Mouse (Mus musculus) gastrocnemius, postnatal 10 days (tissue): ENCODE data around the gene Kdm2b. TPM values are rescaled to one million over a fixed set of nuclear protein-coding genes. Genes with fewer than 3 reads are reported as not detected.
A peak's percentile ranks its signal among the peaks of the same experiment; 100 is the strongest.

Experiments used
- DNase-seq: peaks from one replicate; pipeline ENCODE4 v3.0.0; 2021; ENCODE audit warnings: mixed read lengths
- total RNA-seq, 2 experiments: library from RNA; stranded (reverse); gene quantifications; 2 replicates each; pipeline ENCODE4 v1.2.3; 2021

Kdm2b gene
- total RNA-seq, 2 experiments from 2014 or later, result 18.4 to 23.8 TPM

GRCm38 (mm10) chr5:123011705-123012104 is 22.1 kb upstream of the Kdm2b start:
- no peak for DNase-seq

- DNase-seq, result no peak
Observed at GRCm38 (mm10) chr5:123010806-123011205, 21.2 kb upstream of the Kdm2b start.

GRCm38 (mm10) chr5:123009873-123010272 is 20.2 kb upstream of the Kdm2b start:
- no peak for DNase-seq

- DNase-seq, result no peak
Observed at GRCm38 (mm10) chr5:123008877-123009493, 19.4 kb upstream of the Kdm2b start.

- DNase-seq, result peak; percentile 47
Observed at GRCm38 (mm10) chr5:123005716-123006592, 16.3 kb upstream of the Kdm2b start.

- DNase-seq, result no peak
Observed at GRCm38 (mm10) chr5:123000901-123001300, 11.3 kb upstream of the Kdm2b start.

- DNase-seq, result no peak
Observed at GRCm38 (mm10) chr5:122997205-122998204, 7.9 kb upstream of the Kdm2b start.

- DNase-seq, result no peak
Observed at GRCm38 (mm10) chr5:122994910-122995309, 5.3 kb upstream of the Kdm2b start.

GRCm38 (mm10) chr5:122994303-122994846 is 4.8 kb upstream of the Kdm2b start:
- peak; percentile 89 for DNase-seq

- DNase-seq, result no peak
Observed at GRCm38 (mm10) chr5:122993811-122994210, 4.2 kb upstream of the Kdm2b start.

- no peak for DNase-seq
Observed at GRCm38 (mm10) chr5:122991350-122992004, 1.9 kb upstream of the Kdm2b start.

GRCm38 (mm10) chr5:122990411-122991160 is 963 bp upstream of the Kdm2b start:
- no peak for DNase-seq

GRCm38 (mm10) chr5:122989001-122989525 is 560 bp downstream of the Kdm2b start:
- peak; percentile 80 for DNase-seq

- peak; percentile 57 for DNase-seq
Observed at GRCm38 (mm10) chr5:122988021-122988751, 1.4 kb downstream of the Kdm2b start.

GRCm38 (mm10) chr5:122987211-122988020 is 2.2 kb downstream of the Kdm2b start:
- DNase-seq, result peak; percentile 30

GRCm38 (mm10) chr5:122986091-122986493 is 3.5 kb downstream of the Kdm2b start:
- DNase-seq, result no peak

GRCm38 (mm10) chr5:122985276-122985675 is 4.3 kb downstream of the Kdm2b start:
- DNase-seq, result no peak

- DNase-seq, result no peak
Observed at GRCm38 (mm10) chr5:122984483-122984882, 5.1 kb downstream of the Kdm2b start.

- no peak for DNase-seq
Observed at GRCm38 (mm10) chr5:122978970-122979369, 10.7 kb downstream of the Kdm2b start.
